9 mouse cellular contexts compared by ENCODE assay signal in genomic region chr5:111877165-111877793, GRCm38 (mm10).
DNase-seq lines count a peak whose midpoint lies in the region.
"Had no signal": no experiment of that assay in that cellular context is flagged by ENCODE, and none has a peak within 500 bp of the region (broad histone marks: within the 10 kb centered on the region; RNA-seq: fewer than 3 reads in every experiment).

No protein-coding gene starts in this region.

- 0 out of 2 replicates have a peak, but pooled peaks cover 4% of the 10 kb centered on the region for H3K36me3 ChIP-seq in heart, embryonic 10.5 days

- no peaks in the 10 kb centered on the region for H3K27me3 ChIP-seq in heart, embryonic 10.5 days (ENCODE audit: insufficient read depth, poor library complexity, severe bottlenecking)

- DNase-seq in cerebellum, postnatal 10 days, result peak; percentile 24 to 27
- DNase-seq in cerebellum, adult 8-10 months, result no peak
- DNase-seq in ZHBTc4 (ENCODE audit: low read depth, low spot score), result peak; percentile 25
- DNase-seq in heart, embryonic 10.5 days (ENCODE audit: low spot score), result peak; percentile 88
- peak; percentile 55 for DNase-seq in lung, postnatal 10 days
- no peak for DNase-seq in spleen, postnatal 14 days (ENCODE audit: low spot score in 2 of 2)
- DNase-seq in adrenal gland, adult (ENCODE audit: inconsistent age in 2 of 2, low spot score in 1 of 2), result no peak
- no peak for DNase-seq in layer of hippocampus, postnatal 14 days (ENCODE audit: low spot score in 2 of 2)

- peak overlapping the region; percentile 74 for H3K27ac ChIP-seq in heart, embryonic 10.5 days
- H3K27ac ChIP-seq: macrophage had no signal

- peaks cover 8% of the 10 kb centered on the region for H3K9me3 ChIP-seq in heart, embryonic 10.5 days

- H3K4me3 ChIP-seq in heart, embryonic 10.5 days, result peak overlapping the region; percentile 27; the same call in 1 of the 2 replicates

- peaks cover 33% of the 10 kb centered on the region for H3K4me1 ChIP-seq in heart, embryonic 10.5 days

- WGBS in heart, embryonic 10.5 days, result 2% methylated on average over 8 of the region's 8 CpGs

Comparison
In these comparisons a context has a peak if more than half of its experiments do, and no peak if none do; other contexts are left out.
1. DNase-seq: peak in cerebellum, postnatal 10 days (2 of 2), ZHBTc4 (single experiment), heart, embryonic 10.5 days (single experiment) and lung, postnatal 10 days (single experiment); none in cerebellum, adult 8-10 months (single experiment), spleen, postnatal 14 days (0 of 2), adrenal gland, adult (0 of 2) and layer of hippocampus, postnatal 14 days (0 of 2).